Mouse (Mus musculus): ENCODE data around the gene Kat2a. TPM values are rescaled to one million over a fixed set of nuclear protein-coding genes. Genes with fewer than 3 reads are reported as not detected.
A peak's percentile ranks its signal among the peaks of the same experiment; 100 is the strongest.

The Kat2a gene
- total RNA-seq, 2 experiments from 2014 or later: 32.0 to 43.8 TPM

GRCm38 (mm10) chr11:100713174-100713573 is 909 bp upstream of the Kat2a start:
- no peak for DNase-seq (ENCODE audit: low spot score in 2 of 2)

- no peak for DNase-seq (ENCODE audit: low spot score in 2 of 2)
Observed at GRCm38 (mm10) chr11:100710977-100711376, 1.3 kb downstream of the Kat2a start.

- DNase-seq (ENCODE audit: low spot score in 2 of 2): no peak
Observed at GRCm38 (mm10) chr11:100710528-100710927, 1.7 kb downstream of the Kat2a start.

- DNase-seq (ENCODE audit: low spot score in 2 of 2): no peak
Observed at GRCm38 (mm10) chr11:100709201-100709810, 3.0 kb downstream of the Kat2a start.

- DNase-seq (ENCODE audit: low spot score in 2 of 2): no peak
Observed at GRCm38 (mm10) chr11:100705095-100705747, 7.0 kb downstream of the Kat2a start.

GRCm38 (mm10) chr11:100703851-100704531 is 8.3 kb downstream of the Kat2a start, which contains the start of gene Dhx58:
Gene Dhx58, minus strand, starts transcription at chr11:100704271.
- DNase-seq (ENCODE audit: low spot score in 2 of 2): no peak

GRCm38 (mm10) chr11:100703366-100703765 is 8.9 kb downstream of the Kat2a start:
- no peak for DNase-seq (ENCODE audit: low spot score in 2 of 2)

GRCm38 (mm10) chr11:100702906-100703305 is 9.4 kb downstream of the Kat2a start:
- no peak for DNase-seq (ENCODE audit: low spot score in 2 of 2)

- peak in 1 of 2 experiments; percentile 61 for DNase-seq (ENCODE audit: low spot score in 2 of 2)
Observed at GRCm38 (mm10) chr11:100702081-100702851, 10.0 kb downstream of the Kat2a start.

- peak; percentile 73 to 75 for DNase-seq (ENCODE audit: low spot score in 2 of 2)
Observed at GRCm38 (mm10) chr11:100701301-100701700, 11.0 kb downstream of the Kat2a start.

GRCm38 (mm10) chr11:100700710-100701109 is 11.6 kb downstream of the Kat2a start:
- no peak for DNase-seq (ENCODE audit: low spot score in 2 of 2)

- peak in 1 of 2 experiments; percentile 42 for DNase-seq (ENCODE audit: low spot score in 2 of 2)
Observed at GRCm38 (mm10) chr11:100697921-100698320, 14.3 kb downstream of the Kat2a start.

- peak; percentile 88 for DNase-seq (ENCODE audit: low spot score in 2 of 2)
Observed at GRCm38 (mm10) chr11:100694926-100695325, 17.3 kb downstream of the Kat2a start.

GRCm38 (mm10) chr11:100693154-100693553 is 19.1 kb downstream of the Kat2a start:
- no peak for DNase-seq (ENCODE audit: low spot score in 2 of 2)

- DNase-seq (ENCODE audit: low spot score in 2 of 2): no peak
Observed at GRCm38 (mm10) chr11:100692164-100692616, 20.1 kb downstream of the Kat2a start, which contains the start of gene Zfp385c. Gene Zfp385c, minus strand, starts transcription at chr11:100692455.

- no peak for DNase-seq (ENCODE audit: low spot score in 2 of 2)
Observed at GRCm38 (mm10) chr11:100690389-100690788, 21.9 kb downstream of the Kat2a start.

- DNase-seq (ENCODE audit: low spot score in 2 of 2): no peak
Observed at GRCm38 (mm10) chr11:100688443-100688842, 23.8 kb downstream of the Kat2a start.

GRCm38 (mm10) chr11:100687265-100687664 is 25.0 kb downstream of the Kat2a start:
- DNase-seq (ENCODE audit: low spot score in 2 of 2): no peak

- DNase-seq (ENCODE audit: low spot score in 2 of 2): no peak
Observed at GRCm38 (mm10) chr11:100685371-100685770, 26.9 kb downstream of the Kat2a start.

- DNase-seq (ENCODE audit: low spot score in 2 of 2): no peak
Observed at GRCm38 (mm10) chr11:100684084-100684483, 28.2 kb downstream of the Kat2a start.

GRCm38 (mm10) chr11:100682526-100682925 is 29.7 kb downstream of the Kat2a start:
- no peak for DNase-seq (ENCODE audit: low spot score in 2 of 2)
